Mouse (Mus musculus): ENCODE data around the gene Sla2. TPM values are rescaled to one million over a fixed set of nuclear protein-coding genes. Genes with fewer than 3 reads are reported as not detected.

Sla2 gene
- polyA plus RNA-seq, 1 experiment from 2014 or later: 0.58 TPM

Other genes with a start within 250 kb of the Sla2 start
- gene Myl9, start 111.8 kb downstream of the Sla2 start, polyA plus RNA-seq (2015; fragmentation: Nextera tagmentation; extraction: Ambion mirVana): 1,258 and 1,308 TPM in 2 replicates
- gene Tgif2, start 47.2 kb downstream of the Sla2 start, polyA plus RNA-seq (2015; fragmentation: Nextera tagmentation; extraction: Ambion mirVana): 41.5 and 45.9 TPM in 2 replicates
- 8.1 and 9.1 TPM in 2 replicates for gene 4930518I15Rik, start 29.2 kb downstream of the Sla2 start, polyA plus RNA-seq (2015; fragmentation: Nextera tagmentation; extraction: Ambion mirVana)
- 224 and 234 TPM in 2 replicates for gene Rab5if, start 24.1 kb downstream of the Sla2 start, polyA plus RNA-seq (2015; fragmentation: Nextera tagmentation; extraction: Ambion mirVana)
- 39.5 and 44.0 TPM in 2 replicates for gene Ndrg3, start 104.9 kb upstream of the Sla2 start, polyA plus RNA-seq (2015; fragmentation: Nextera tagmentation; extraction: Ambion mirVana)
- gene Dsn1, start 120.0 kb upstream of the Sla2 start, polyA plus RNA-seq (2015; fragmentation: Nextera tagmentation; extraction: Ambion mirVana): 27.3 and 29.6 TPM in 2 replicates
- 3.6 and 4.2 TPM in 2 replicates for gene Soga1, start 192.1 kb upstream of the Sla2 start, polyA plus RNA-seq (2015; fragmentation: Nextera tagmentation; extraction: Ambion mirVana)
- not detected in 2 replicates for gene Tldc2, start 199.9 kb upstream of the Sla2 start, polyA plus RNA-seq (2015; fragmentation: Nextera tagmentation; extraction: Ambion mirVana)
- gene Samhd1, start 248.1 kb upstream of the Sla2 start, polyA plus RNA-seq (2015; fragmentation: Nextera tagmentation; extraction: Ambion mirVana): 27.1 and 28.9 TPM in 2 replicates

Data from stomach, embryonic 15.5 days (tissue).